Mouse (Mus musculus): Measurements from ENCODE around the gene Olfr512.

Olfr512 gene

GRCm38 (mm10) chr7:108713020-108713419 lies at the start of gene Olfr512:
Olfr512 (plus strand) TSS chr7:108713320.
- DNase-seq: no peak

DNA sequence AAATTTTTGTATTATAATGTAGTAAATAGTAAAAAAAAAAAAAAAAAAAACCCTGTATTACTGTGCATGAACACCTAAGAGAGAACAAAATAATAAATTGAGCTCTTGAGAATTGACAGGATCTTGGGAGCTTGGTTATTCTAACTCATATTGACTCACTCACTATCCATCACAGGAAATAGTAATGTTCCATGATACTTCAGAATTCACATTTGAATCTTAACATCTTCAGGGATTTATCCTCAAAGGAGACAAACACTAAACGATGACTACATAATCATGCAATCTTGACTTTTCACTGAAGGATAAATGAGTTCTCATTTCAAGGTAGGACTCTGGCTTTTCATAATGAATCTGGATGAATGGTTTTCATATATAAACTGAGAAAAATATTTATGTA lies 47.0 kb upstream of the Olfr512 start, which contains the start of gene Olfr510:
Olfr510 (plus strand) TSS at position 301 of the 400 bp plus-strand sequence.
- DNase-seq: no peak

GRCm38 (mm10) chr7:108671058-108671457 lies 42.1 kb upstream of the Olfr512 start:
- no peak for DNase-seq

- no peak for DNase-seq
Observed at GRCm38 (mm10) chr7:108678886-108679285, 34.2 kb upstream of the Olfr512 start.

GRCm38 (mm10) chr7:108750673-108751072 lies 37.6 kb downstream of the Olfr512 start, which contains the start of gene Olfr513:
Olfr513 (plus strand) TSS chr7:108750973.
- no peak for DNase-seq

- DNase-seq: peak; percentile 2
Observed at GRCm38 (mm10) chr7:108760411-108760810, 47.3 kb downstream of the Olfr512 start.

All from layer of hippocampus, adult 9-11 months (tissue).